Mouse (Mus musculus): ENCODE measurements at regions not wholly inside any gene's neighbourhood (a gene's known extent, or its start where the extent isn't known, plus 50 kb on each side); places are given as distances from the start of the nearest gene placed in this dataset.

DNA sequence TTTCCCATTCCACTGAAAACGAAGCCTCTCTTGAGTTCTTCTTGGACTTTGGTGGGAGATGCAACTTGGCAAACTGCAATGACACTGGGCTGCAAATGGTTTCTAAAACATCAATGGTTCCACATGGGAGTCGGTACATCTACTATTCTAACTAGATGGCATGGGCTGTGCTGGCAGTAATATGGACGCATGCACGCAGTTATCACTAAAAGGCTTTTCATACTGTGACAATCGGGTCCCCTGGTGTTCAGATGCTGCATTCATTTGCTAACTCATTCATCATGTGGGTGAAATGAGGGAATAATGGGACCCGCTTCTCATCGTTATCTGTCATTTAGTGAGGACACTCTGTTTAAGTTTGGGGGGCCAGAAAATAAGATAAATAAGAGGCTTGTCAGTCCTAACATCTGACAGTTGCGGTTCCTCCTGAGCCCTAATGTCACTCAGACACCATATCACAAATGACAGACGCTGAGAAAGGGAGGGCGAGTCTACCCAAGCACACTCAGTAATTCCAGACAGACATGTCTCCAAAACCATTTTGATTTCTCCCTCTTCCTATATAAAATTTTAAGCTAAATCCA lies 553.5 kb downstream of the Rps29 start:
- TF ChIP-seq POLR2A (IDR thresholded peaks at IDR 0.05; ENCODE audit: insufficient read depth, low read length): no peak
- TF ChIP-seq EP300 (IDR thresholded peaks at IDR 0.05; ENCODE audit: insufficient read depth, low read depth, low read length): no peak
- no peak for TF ChIP-seq CTCF (IDR thresholded peaks at IDR 0.05; ENCODE audit: low read depth, low read length)

DNA sequence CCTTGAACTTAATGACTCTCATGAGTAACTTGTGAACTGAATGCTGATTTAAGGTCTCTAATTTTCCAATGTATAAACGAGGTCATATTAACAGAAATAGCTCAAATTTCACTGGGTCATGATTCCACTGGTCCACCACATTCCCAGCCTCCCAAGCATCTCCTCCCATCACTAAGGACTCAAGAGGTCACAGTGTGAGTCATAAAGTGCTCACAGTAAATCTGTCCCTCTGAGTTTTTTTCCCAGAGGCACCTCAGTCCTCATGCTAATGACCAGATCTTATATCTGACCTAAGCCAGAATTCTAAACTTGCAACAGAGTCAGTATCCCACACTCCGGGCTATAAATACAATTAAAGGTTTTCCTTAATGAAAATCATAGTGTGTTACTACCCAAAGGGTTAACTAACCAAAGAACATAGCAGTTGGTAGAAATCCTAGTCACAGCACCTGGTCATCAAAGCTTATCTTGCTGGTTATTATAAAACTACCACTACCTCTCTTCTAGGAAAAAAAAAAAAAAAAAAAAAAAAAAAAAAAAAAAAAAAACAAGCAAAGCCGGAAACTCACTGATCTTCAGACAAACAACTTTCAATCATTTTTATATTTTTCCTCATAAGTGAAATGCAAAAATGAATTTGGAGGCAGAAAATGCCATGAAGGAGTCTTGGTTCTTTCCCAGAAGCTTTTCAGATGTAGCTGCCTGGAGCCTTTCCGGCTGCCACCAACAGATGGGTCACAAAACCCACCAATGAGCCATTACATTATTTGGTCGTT lies 554.3 kb downstream of the Rps29 start:
- no peaks in the 10 kb centered on the region for H3K27me3 ChIP-seq (ENCODE audit: control insufficient read depth, insufficient read depth, low read length, poor library complexity, severe bottlenecking)
- H3K4me1 ChIP-seq (ENCODE audit: control insufficient read depth, insufficient read depth, low read length): no peaks in the 10 kb centered on the region
- no peak overlapping the region for H3K27ac ChIP-seq (ENCODE audit: insufficient read depth, low read length)
- no peak overlapping the region for H3K9ac ChIP-seq (ENCODE audit: low read depth, poor library complexity, severe bottlenecking)
- TF ChIP-seq CTCF (IDR thresholded peaks at IDR 0.05; ENCODE audit: low read depth, low read length): no peak
- no peak for TF ChIP-seq EP300 (IDR thresholded peaks at IDR 0.05; ENCODE audit: insufficient read depth, low read depth, low read length)
- H3K9me3 ChIP-seq (replicated peaks; ENCODE audit: control insufficient read depth, insufficient read depth, low read length, poor library complexity, severe bottlenecking): no peaks in the 10 kb centered on the region
- H3K36me3 ChIP-seq (ENCODE audit: control insufficient read depth, insufficient read depth, low read length, poor library complexity, severe bottlenecking): no peaks in the 10 kb centered on the region
- no peak overlapping the region for H3K4me3 ChIP-seq (ENCODE audit: low read depth, low read length)

More for the DNA sequence above, 553.5 kb downstream of the Rps29 start:
- no peaks in the 10 kb centered on the region for H3K4me1 ChIP-seq (ENCODE audit: control insufficient read depth, insufficient read depth, low read length)
- H3K27ac ChIP-seq (ENCODE audit: insufficient read depth, low read length): no peak overlapping the region
- no peak overlapping the region for H3K4me3 ChIP-seq (ENCODE audit: low read depth, low read length)
- H3K9me3 ChIP-seq (replicated peaks; ENCODE audit: control insufficient read depth, insufficient read depth, low read length, poor library complexity, severe bottlenecking): no peaks in the 10 kb centered on the region
- no peak overlapping the region for H3K9ac ChIP-seq (ENCODE audit: low read depth, poor library complexity, severe bottlenecking)
- no peaks in the 10 kb centered on the region for H3K36me3 ChIP-seq (ENCODE audit: control insufficient read depth, insufficient read depth, low read length, poor library complexity, severe bottlenecking)
- H3K27me3 ChIP-seq (ENCODE audit: control insufficient read depth, insufficient read depth, low read length, poor library complexity, severe bottlenecking): no peaks in the 10 kb centered on the region

DNA sequence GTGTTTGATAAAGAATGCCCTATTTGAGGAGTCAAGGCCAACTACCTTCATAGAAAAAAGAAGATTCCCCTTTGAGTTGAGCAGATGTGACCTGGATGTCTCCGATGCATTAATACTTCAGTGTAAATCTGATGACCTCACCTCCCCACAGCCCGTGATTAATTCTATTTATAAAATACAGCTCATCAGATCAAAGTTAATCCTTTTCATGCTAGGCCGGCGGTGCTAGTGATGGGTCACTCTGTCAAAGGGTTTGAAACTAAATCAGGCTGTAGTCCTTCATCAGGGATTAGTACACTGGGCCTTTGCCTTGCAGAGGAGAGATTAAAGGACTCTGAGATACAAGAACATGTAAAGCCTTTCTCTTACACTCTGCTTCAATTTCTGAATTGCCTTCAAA lies 556.3 kb downstream of the Rps29 start:
- H3K27me3 ChIP-seq (ENCODE audit: control insufficient read depth, insufficient read depth, low read length, poor library complexity, severe bottlenecking): no peaks in the 10 kb centered on the region
- no peaks in the 10 kb centered on the region for H3K9me3 ChIP-seq (replicated peaks; ENCODE audit: control insufficient read depth, insufficient read depth, low read length, poor library complexity, severe bottlenecking)
- H3K4me3 ChIP-seq (ENCODE audit: low read depth, low read length): no peak overlapping the region
- no peaks in the 10 kb centered on the region for H3K4me1 ChIP-seq (ENCODE audit: control insufficient read depth, insufficient read depth, low read length)
- no peak overlapping the region for H3K27ac ChIP-seq (ENCODE audit: insufficient read depth, low read length)
- TF ChIP-seq POLR2A (IDR thresholded peaks at IDR 0.05; ENCODE audit: insufficient read depth, low read length): no peak
- TF ChIP-seq CTCF (IDR thresholded peaks at IDR 0.05; ENCODE audit: low read depth, low read length): no peak
- no peak for TF ChIP-seq EP300 (IDR thresholded peaks at IDR 0.05; ENCODE audit: insufficient read depth, low read depth, low read length)
- H3K36me3 ChIP-seq (ENCODE audit: control insufficient read depth, insufficient read depth, low read length, poor library complexity, severe bottlenecking): no peaks in the 10 kb centered on the region
- no peak overlapping the region for H3K9ac ChIP-seq (ENCODE audit: low read depth, poor library complexity, severe bottlenecking)

DNA sequence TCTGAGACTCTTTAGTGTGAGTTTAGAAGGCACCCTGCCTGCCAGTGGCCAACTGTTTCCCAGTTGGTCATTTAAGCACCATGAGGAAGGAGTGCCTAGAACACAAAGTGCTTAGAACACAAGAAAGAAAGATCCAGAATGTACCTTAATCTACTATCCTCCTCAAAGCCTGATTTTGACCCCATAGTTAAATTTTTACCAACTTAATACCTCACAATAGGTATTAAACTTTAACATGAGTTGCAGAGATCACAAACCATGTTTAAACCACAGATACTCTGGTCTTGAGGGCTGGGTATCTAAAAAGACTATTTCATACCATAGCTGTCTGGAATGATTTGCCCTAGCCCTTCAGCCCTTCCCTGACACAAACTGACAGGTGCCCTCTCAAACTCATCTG lies 557.6 kb downstream of the Rps29 start:
- no peak overlapping the region for H3K4me3 ChIP-seq (ENCODE audit: low read depth, low read length)
- no peak overlapping the region for H3K27ac ChIP-seq (ENCODE audit: insufficient read depth, low read length)
- TF ChIP-seq POLR2A (IDR thresholded peaks at IDR 0.05; ENCODE audit: insufficient read depth, low read length) (no peak), CTCF (IDR thresholded peaks at IDR 0.05; ENCODE audit: low read depth, low read length) (no peak), EP300 (IDR thresholded peaks at IDR 0.05; ENCODE audit: insufficient read depth, low read depth, low read length) (no peak)
- no peaks in the 10 kb centered on the region for H3K36me3 ChIP-seq (ENCODE audit: control insufficient read depth, insufficient read depth, low read length, poor library complexity, severe bottlenecking)
- H3K4me1 ChIP-seq (ENCODE audit: control insufficient read depth, insufficient read depth, low read length): no peaks in the 10 kb centered on the region
- no peaks in the 10 kb centered on the region for H3K27me3 ChIP-seq (ENCODE audit: control insufficient read depth, insufficient read depth, low read length, poor library complexity, severe bottlenecking)
- no peak overlapping the region for H3K9ac ChIP-seq (ENCODE audit: low read depth, poor library complexity, severe bottlenecking)
- H3K9me3 ChIP-seq (replicated peaks; ENCODE audit: control insufficient read depth, insufficient read depth, low read length, poor library complexity, severe bottlenecking): no peaks in the 10 kb centered on the region

DNA sequence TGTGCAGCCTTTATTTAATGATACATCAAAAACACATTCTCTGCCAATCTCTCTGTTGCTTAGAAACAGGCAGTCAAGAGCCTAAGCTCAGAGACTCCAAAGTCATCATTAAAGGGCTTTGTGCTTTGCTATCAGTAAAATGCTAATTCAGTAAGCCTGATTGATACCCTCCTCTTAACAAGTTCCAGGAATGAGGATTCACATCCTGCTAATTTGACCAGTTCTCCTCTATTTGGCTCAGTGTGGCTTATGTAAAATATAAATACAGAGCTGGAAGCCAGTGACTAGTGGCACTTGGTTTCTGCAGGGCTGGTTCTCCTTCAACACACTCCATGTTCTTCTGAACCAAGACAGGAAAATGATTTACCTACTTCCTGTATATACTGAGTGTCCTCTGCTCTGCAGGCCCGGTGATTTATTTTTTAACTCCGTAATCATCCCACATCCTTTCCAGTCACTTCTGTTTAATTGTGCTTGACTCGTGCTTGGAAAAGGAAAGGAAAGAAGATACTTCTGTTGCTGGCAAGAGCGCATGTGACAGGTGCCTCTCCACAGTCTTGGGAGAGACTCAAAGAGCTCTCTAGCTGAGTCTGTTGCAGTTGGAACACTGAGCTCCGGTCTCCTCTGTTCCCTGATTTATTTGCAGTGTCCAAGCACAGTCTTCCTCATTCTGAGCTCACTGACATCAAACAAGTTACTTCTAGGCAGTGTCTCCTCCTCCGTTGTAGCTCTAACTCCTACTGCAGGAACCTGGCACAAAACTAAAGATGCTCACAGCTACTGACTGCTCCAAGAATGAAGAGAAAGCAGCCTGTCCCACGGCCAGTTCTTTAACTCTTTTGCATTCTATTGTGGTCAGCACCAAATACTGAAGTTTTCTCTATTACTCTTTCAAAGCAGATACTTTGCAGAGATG lies 559.0 kb downstream of the Rps29 start:
- H3K4me3 ChIP-seq (ENCODE audit: low read depth, low read length): no peak overlapping the region
- H3K27me3 ChIP-seq (ENCODE audit: control insufficient read depth, insufficient read depth, low read length, poor library complexity, severe bottlenecking): no peaks in the 10 kb centered on the region
- H3K9me3 ChIP-seq (replicated peaks; ENCODE audit: control insufficient read depth, insufficient read depth, low read length, poor library complexity, severe bottlenecking): no peaks in the 10 kb centered on the region
- no peaks in the 10 kb centered on the region for H3K4me1 ChIP-seq (ENCODE audit: control insufficient read depth, insufficient read depth, low read length)
- no peak overlapping the region for H3K27ac ChIP-seq (ENCODE audit: insufficient read depth, low read length)
- no peak overlapping the region for H3K9ac ChIP-seq (ENCODE audit: low read depth, poor library complexity, severe bottlenecking)
- no peaks in the 10 kb centered on the region for H3K36me3 ChIP-seq (ENCODE audit: control insufficient read depth, insufficient read depth, low read length, poor library complexity, severe bottlenecking)
- no peak for TF ChIP-seq POLR2A (IDR thresholded peaks at IDR 0.05; ENCODE audit: insufficient read depth, low read length)
- no peak for TF ChIP-seq CTCF (IDR thresholded peaks at IDR 0.05; ENCODE audit: low read depth, low read length)
- TF ChIP-seq EP300 (IDR thresholded peaks at IDR 0.05; ENCODE audit: insufficient read depth, low read depth, low read length): no peak

Measured in ES-Bruce4 (cell line).